Mouse (Mus musculus) fibroblast of lung, adult 2 months (primary cell): ENCODE measurements around the gene Cpeb4.

ENCODE experiments used
- DNase-seq: peaks from one replicate; pipeline ENCODE4 v3.0.0-alpha.2; 2011; ENCODE audit warnings: low read depth

The Cpeb4 gene

DNA sequence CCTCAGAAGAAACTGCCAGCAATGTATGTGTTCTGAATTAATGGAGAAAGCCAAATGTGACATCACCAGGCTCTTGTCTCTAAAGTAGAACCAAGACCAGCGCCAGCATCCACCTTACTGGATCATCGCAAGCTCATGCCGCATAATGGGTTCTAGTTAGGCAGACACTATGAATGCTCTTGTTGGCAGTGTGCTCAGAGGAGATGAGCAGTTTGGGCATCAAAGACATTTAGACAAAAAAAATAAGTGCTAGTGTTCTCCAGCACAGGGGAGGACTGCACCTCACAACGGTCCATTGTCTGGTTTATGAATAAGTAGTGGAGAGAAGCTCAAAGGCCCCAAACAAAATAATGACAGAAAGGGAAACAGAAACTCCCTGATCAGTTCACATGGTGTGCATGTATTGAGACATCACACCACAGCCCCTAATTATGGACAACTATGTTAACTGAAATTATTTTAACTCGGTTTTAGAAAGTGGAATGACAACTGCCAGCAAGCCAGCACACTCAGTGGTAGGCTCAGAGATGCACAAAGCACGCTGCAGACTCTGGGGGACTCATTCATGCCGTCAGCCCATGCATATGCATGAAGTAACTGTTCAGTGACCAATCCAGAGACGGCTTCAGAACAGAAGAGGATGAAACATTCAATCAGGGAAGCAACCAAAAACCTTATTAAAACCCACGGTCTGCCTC is 25.1 kb upstream of the Cpeb4 start:
- no peak for DNase-seq

DNA sequence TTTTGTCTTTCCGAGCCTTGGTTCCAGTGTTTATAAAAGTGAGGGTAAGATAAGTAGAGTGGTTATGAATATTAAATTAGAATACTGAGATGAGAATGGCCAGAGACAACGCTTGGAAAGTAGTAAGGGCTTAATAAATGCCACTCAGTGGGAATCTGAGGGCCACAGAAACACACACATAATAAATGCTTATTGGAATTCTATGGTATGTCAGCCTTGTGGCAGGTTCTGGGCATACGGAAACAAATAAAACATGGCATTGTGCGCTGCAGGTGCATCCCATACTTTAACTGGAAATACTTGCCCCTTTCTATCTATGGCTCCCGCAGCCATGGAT is 24.6 kb upstream of the Cpeb4 start:
- DNase-seq = no peak

DNA sequence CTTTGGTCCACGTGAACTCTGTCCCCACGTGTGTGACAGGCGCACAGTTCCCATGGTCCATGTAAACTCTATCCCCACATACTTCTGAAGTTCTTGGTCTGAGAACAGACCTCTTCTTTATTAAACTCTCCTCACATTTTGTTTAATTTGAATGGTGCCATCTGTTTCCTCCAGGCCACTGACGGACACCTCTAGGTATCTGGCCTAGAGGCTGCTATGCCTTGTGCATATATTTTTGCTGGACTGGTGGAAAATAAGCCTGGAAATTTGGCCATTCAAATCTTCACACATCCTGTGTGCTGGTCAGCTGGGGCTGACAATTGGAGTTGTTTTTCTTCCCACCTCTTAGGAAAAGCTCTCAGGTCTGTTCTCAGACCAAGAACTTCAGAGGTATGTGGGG is 23.3 kb upstream of the Cpeb4 start:
- DNase-seq = no peak

DNA sequence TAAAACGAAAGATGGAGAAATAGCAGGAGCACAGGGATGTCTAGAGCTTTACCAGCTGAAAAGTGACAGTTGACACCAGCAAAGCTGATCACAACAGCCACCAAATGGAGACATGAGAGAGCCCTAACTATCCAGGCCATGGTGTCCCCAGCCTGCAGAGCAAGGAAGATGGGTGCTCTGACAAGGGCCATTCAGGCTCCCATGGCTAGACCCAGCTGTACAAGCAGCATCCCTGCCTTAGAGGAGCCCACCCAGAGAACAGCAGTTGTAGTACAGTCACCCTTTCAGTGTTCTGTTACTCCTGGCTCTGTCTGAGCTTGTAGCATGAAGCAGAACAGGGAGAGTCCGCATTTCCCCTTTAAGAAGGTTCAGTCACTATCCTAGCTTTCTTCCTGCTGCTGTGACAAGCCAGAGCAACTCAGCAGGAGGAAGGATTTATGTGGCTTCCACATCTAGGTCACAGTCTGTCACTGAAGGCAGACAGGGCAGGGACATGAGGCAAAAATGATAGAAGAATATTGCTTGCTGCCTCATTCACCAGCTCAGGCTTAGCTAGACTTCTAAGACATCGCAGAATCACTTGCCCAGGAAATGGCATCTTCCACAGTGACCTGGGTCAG is 21.7 kb upstream of the Cpeb4 start:
- no peak for DNase-seq

- DNase-seq = no peak
Observed at GRCm38 (mm10) chr11:31850995-31851394, 21.0 kb upstream of the Cpeb4 start.

- no peak for DNase-seq
Observed at GRCm38 (mm10) chr11:31851702-31852560, 20.1 kb upstream of the Cpeb4 start.

DNA sequence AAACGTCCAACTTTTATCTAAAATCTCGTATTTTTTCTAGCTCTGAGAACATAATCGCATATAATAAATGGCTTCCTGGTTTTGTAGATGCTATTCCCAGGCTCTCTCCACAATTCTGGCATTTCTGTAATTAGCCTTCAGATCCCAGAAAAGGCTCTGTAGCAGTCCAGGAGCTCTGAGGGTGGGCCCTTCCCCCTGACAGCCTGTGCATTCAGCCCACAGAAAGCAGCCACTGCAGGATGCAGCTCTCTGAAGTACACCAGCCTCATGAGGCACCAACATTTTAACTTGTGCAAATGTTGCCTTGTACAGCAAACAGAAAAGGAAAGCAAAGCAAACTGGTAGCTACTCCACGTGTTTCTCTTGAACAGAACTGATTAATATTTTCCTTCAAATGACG is 17.1 kb upstream of the Cpeb4 start:
- no peak for DNase-seq

DNA sequence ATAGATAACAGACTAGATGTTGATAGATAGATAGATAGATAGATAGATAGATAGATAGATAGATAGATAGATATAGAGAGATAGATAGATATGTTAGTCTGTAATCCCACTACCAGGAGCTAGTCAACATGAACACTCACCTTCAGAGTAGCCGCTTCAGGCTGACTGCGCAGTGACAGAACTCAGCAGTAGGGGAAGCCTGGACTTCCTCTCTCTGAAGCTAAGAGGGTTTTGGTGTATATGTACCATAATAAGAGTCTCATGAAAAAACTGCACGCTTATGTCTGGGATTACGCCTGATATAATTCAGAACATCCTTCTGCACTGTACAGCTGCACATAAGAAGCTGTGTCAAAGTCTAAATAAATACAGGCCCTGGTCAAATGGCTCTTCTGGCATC is 14.5 kb upstream of the Cpeb4 start:
- no peak for DNase-seq

DNA sequence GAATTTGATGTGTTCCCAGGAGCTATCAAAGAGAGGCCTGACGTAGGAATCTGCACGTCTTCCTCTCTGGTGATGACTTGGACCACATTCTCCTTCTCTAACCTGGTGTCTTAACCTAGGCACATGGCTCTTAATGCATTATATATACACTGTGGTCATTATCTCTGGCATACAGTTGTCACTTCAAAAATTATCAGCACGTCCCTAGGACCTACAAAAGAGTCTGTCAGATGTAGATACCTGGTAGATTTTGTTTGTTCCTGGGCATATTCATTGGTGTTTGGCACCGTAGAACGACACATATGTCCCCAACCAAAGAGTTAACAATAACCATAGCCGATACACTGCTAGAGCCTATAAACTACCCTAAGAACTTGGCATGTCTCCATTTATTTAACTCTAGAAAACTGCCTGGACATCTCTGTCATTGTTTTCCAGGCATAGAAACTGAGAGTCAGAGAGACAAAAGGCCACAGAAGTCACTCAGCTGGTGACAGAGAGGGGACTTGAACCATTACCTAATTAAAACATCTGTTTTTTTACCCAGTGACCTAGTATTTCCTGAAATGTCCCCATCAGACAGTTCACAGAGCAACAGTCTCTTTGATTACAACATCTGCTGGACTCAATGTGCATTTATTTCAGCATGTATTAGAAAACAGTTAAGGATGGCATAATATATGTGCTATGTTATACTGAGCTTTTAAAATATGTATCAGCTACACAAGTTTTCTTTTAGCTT is 10.7 kb upstream of the Cpeb4 start:
- no peak for DNase-seq

GRCm38 (mm10) chr11:31867976-31868375 is 4.0 kb upstream of the Cpeb4 start:
- DNase-seq = no peak

GRCm38 (mm10) chr11:31870285-31871010 is 1.6 kb upstream of the Cpeb4 start:
- peak; percentile 99 for DNase-seq

DNA sequence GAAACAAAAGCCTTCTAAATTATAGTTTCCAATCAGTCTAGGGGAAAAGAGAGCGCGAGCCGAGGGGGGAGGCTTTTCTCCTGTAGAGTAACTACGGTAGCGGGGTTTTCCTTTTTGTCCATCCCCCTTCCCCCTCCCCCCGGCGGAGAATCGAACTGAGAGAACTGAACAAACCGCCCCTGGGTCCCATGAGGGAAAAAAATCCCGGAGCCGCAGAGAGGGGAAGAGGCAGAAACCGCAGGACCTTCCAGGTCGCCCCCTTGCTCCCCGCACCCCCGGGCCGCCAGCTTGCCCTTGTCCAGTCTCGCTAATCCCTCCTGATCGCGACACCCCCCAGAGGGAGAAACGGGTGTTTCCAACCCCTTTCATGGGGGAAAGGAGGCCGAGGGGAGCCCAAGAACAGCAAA is 873 bp upstream of the Cpeb4 start:
- DNase-seq = no peak

DNA sequence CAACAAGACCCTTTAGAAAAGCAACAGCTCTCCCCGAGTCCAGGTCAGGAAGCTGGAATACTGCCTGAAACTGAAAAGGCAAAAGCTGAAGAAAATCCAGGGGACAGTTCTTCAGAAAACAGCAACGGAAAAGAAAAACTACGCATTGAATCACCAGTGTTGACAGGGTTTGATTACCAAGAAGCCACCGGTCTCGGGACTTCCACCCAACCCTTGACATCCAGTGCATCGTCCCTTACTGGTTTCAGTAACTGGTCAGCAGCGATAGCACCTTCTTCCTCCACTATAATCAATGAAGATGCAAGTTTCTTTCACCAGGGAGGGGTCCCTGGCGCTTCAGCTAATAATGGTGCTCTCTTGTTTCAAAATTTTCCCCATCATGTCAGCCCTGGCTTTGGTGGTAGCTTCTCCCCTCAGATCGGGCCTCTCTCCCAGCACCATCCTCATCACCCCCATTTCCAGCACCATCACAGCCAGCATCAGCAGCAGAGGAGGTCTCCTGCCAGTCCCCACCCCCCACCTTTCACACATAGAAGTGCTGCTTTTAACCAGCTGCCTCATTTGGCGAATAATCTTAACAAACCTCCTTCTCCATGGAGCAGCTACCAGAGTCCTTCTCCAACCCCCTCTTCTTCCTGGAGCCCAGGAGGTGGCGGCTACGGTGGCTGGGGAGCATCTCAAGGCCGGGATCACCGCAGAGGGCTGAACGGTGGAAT is 693 bp downstream of the Cpeb4 start:
- no peak for DNase-seq

DNA sequence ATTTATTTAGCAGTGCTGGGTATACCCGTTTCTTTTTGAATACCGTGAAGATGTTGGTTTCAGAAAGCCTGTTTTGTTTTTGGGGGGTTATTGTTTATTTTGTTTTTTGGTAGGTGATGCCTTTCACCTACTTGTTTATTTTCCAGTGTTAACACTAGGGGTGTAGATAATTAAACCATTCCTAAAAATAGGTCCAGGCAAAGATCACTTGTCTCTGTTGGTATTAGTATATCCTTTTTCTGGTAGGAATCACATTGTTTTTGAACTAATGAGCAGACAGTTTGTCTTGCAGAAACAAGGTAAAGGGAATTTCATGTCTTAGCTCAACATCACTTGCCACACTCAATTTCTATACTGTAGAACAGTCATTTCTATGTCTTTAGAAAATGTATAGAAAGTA is 2.1 kb downstream of the Cpeb4 start:
- DNase-seq = no peak

DNA sequence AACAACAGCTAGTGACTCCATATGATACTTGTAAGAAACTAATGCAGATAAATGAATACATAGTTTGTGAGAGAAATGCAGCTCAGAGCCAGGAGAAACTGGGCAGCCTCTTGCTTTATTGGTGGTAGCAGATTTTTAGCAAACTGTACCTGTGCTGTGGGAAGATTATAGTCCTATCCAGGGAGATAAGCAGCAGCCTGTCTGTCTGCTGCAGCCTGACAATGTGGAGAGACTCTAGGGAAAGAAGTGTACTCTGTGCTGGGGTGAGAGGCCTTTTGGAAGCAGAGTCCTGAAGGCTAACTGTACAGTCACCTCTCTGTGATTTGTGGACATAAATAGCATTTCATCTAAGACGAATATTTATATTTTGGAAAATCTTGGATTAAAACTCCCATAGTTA is 11.7 kb downstream of the Cpeb4 start:
- no peak for DNase-seq

GRCm38 (mm10) chr11:31885765-31886164 is 13.8 kb downstream of the Cpeb4 start:
- no peak for DNase-seq

- DNase-seq = no peak
Observed at GRCm38 (mm10) chr11:31888229-31888628, 16.2 kb downstream of the Cpeb4 start.

- DNase-seq = no peak
Observed at GRCm38 (mm10) chr11:31892152-31892551, 20.1 kb downstream of the Cpeb4 start.

DNA sequence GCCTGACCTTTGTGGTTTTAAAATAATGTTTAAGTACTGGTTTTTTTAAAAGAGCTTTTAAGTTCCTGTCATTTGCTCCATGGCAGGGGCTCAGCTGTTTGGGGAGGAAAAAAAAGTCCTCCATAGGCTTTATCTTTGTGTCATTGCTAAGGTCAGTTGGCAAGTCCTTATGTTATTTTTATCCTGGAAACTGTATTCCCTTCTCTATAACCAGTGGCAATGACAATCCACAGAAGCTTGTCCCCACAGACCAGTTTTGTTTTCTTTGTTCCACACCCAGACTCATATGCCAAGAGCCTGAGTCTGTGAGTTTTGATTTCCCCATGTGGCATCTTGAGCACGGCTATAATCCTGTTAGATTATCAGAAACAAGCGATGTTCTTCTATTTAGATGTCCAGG is 21.6 kb downstream of the Cpeb4 start:
- no peak for DNase-seq

GRCm38 (mm10) chr11:31896065-31896792 is 24.2 kb downstream of the Cpeb4 start:
- DNase-seq = no peak

DNA sequence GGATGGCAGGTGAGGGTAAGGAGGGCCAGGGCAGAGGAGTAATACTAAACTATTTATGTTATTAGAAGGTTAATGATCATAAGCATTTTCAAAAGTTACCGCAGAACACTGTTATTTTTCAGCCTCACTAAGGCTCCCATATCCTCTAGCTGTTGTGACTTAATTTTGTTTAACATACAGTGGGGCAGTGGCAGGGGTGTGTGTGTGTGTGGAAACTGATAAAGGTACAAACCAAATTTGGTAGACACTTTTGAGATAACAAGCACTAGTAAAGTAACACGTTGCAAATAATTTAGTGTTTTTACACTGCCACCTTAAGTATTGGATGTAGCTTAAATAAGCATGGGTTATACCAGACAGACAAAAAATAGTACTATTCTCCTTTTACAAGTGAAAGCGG is 24.9 kb downstream of the Cpeb4 start:
- no peak for DNase-seq
